Mouse (Mus musculus) kidney, embryonic 16.5 days (tissue): ENCODE data around the gene Shc2. TPM values are rescaled to one million over a fixed set of nuclear protein-coding genes. Genes with fewer than 3 reads are reported as not detected.

Experiments
- ATAC-seq: fragments of 200-750 bp; cut with Nextera tagmentation; 2 replicates; pipeline ENCODE4 v1.8.0; 2017; ENCODE audit warnings: moderate TSS enrichment; ENCODE audit not compliant: low FRiP score, low TSS enrichment
- H3K27ac ChIP-seq: fragments of 300-500 bp; sonication (generic); 2 replicates; pipeline ENCODE4 v1.5.1; 2014; ENCODE audit warnings: low read length
- H3K27me3 ChIP-seq: fragments of 300-500 bp; sonication (generic); 2 replicates; pipeline ENCODE4 v1.6.1; 2014; ENCODE audit warnings: low read length, control low read depth, mixed read lengths; ENCODE audit not compliant: insufficient read depth
- H3K36me3 ChIP-seq: fragments of 300-500 bp; sonication (generic); 2 replicates; pipeline ENCODE4 v1.6.1; 2014; ENCODE audit warnings: low read length, control low read depth, mixed read lengths; ENCODE audit not compliant: insufficient read depth
- H3K4me1 ChIP-seq: fragments of 300-500 bp; sonication (generic); 2 replicates; pipeline ENCODE4 v1.6.1; 2014; ENCODE audit warnings: low read length, control low read depth, mixed read lengths; ENCODE audit not compliant: insufficient read depth
- H3K4me2 ChIP-seq: fragments of 300-500 bp; sonication (generic); replicated peaks from 2 replicates; pipeline ENCODE4 v1.6.1; 2014; ENCODE audit warnings: low read depth, low read length
- H3K4me3 ChIP-seq: fragments of 300-500 bp; sonication (generic); 2 replicates; pipeline ENCODE4 v1.5.1; 2014; ENCODE audit warnings: mild to moderate bottlenecking, low read length
- H3K9ac ChIP-seq: fragments of 300-500 bp; sonication (generic); replicated peaks from 2 replicates; pipeline ENCODE4 v1.6.1; 2014; ENCODE audit warnings: low read length
- H3K9me3 ChIP-seq: fragments of 300-500 bp; sonication (generic); 2 replicates; pipeline ENCODE4 v1.6.1; 2016; ENCODE audit warnings: low read length, control low read depth
- WGBS: fragments of 180-500 bp; shearing (Covaris S2); extraction: QIAGEN DNeasy Blood & Tissue Kit; methylation state at CpG from one replicate; pipeline ENCODE4 v1.1.7; 2014; 5-methylcytosine and 5-hydroxymethylcytosine counted together
- polyA plus RNA-seq: library from polyadenylated mRNA; unstranded; fragments of >200 nt; fragmentation: Nextera tagmentation; extraction: Ambion mirVana; gene quantifications from 2 replicates; pipeline ENCODE4 v1.2.1, GENCODE M21; 2015

Shc2 gene
- polyA plus RNA-seq, 1 experiment from 2014 or later: 9.0 TPM

GRCm38 (mm10) chr10:79625398-79625797 lies 12.3 kb downstream of the Shc2 start:
- Histone ChIP-seq H3K27me3 (no peaks in the 10 kb centered on the region), H3K4me3 (no peak overlapping the region), H3K36me3 (no peaks in the 10 kb centered on the region), H3K9me3 (no peaks in the 10 kb centered on the region), H3K9ac (no peak overlapping the region), H3K27ac (no peak overlapping the region), H3K4me2 (no peak overlapping the region), H3K4me1 (peaks cover 2% of the 10 kb centered on the region; the same call in 1 of the 2 replicates)
- ATAC-seq: no peak
- WGBS: 76% methylated on average over 9 of the region's 9 CpGs

GRCm38 (mm10) chr10:79623950-79624349 lies 13.8 kb downstream of the Shc2 start:
- no peaks in the 10 kb centered on the region for H3K36me3 ChIP-seq
- no peak overlapping the region for H3K27ac ChIP-seq
- H3K4me3 ChIP-seq: no peak overlapping the region
- no peaks in the 10 kb centered on the region for H3K9me3 ChIP-seq
- whole genome bisulfite sequencing: 78% methylated on average over 12 of the region's 12 CpGs
- no peak overlapping the region for H3K4me2 ChIP-seq
- H3K27me3 ChIP-seq: no peaks in the 10 kb centered on the region
- peaks cover 3% of the 10 kb centered on the region; the same call in 1 of the 2 replicates for H3K4me1 ChIP-seq
- no peak overlapping the region for H3K9ac ChIP-seq
- no peak for ATAC-seq

GRCm38 (mm10) chr10:79616376-79616775 lies 21.3 kb downstream of the Shc2 start:
- no peak for ATAC-seq
- no peaks in the 10 kb centered on the region for H3K9me3 ChIP-seq
- H3K36me3 ChIP-seq: no peaks in the 10 kb centered on the region
- no peak overlapping the region for H3K4me2 ChIP-seq
- 90% methylated on average over 5 of the region's 5 CpGs for WGBS
- H3K9ac ChIP-seq: no peak overlapping the region
- no peak overlapping the region for H3K27ac ChIP-seq
- peaks cover 22% of the 10 kb centered on the region for H3K27me3 ChIP-seq
- H3K4me3 ChIP-seq: no peak overlapping the region
- peaks cover 26% of the 10 kb centered on the region for H3K4me1 ChIP-seq

GRCm38 (mm10) chr10:79615860-79616259 lies 21.9 kb downstream of the Shc2 start:
- no peak overlapping the region for H3K4me2 ChIP-seq
- no peaks in the 10 kb centered on the region for H3K36me3 ChIP-seq
- no peak overlapping the region for H3K27ac ChIP-seq
- no peaks in the 10 kb centered on the region for H3K9me3 ChIP-seq
- H3K27me3 ChIP-seq: peaks cover 22% of the 10 kb centered on the region
- peaks cover 26% of the 10 kb centered on the region for H3K4me1 ChIP-seq
- 14% methylated on average over 8 of the region's 8 CpGs for WGBS
- H3K9ac ChIP-seq: no peak overlapping the region
- H3K4me3 ChIP-seq: no peak overlapping the region
- no peak for ATAC-seq

- peaks cover 22% of the 10 kb centered on the region for H3K4me1 ChIP-seq
- H3K27ac ChIP-seq: no peak overlapping the region
- WGBS: 93% methylated on average over 1 of the region's 1 CpGs
- ATAC-seq: peak; percentile 37; the same call in 1 of the 2 replicates
- H3K27me3 ChIP-seq: peaks cover 22% of the 10 kb centered on the region
- no peaks in the 10 kb centered on the region for H3K36me3 ChIP-seq
- H3K9me3 ChIP-seq: no peaks in the 10 kb centered on the region
- peak overlapping the region; percentile 61 for H3K4me3 ChIP-seq
- H3K4me2 ChIP-seq: peak overlapping the region; percentile 98
- H3K9ac ChIP-seq: peak overlapping the region; percentile 72
Measured at GRCm38 (mm10) chr10:79614305-79614643, 23.4 kb downstream of the Shc2 start.

- Histone ChIP-seq H3K4me2 (peak within 1 kb of the TSS; percentile 98), H3K36me3 (no peaks in the 10 kb centered on the region), H3K9me3 (no peaks in the 10 kb centered on the region), H3K4me1 (peaks cover 22% of the 10 kb centered on the region), H3K9ac (peak within 1 kb of the TSS; percentile 72), H3K27ac (no peak within 1 kb of the TSS), H3K27me3 (peaks cover 22% of the 10 kb centered on the region), H3K4me3 (peak within 1 kb of the TSS; percentile 61)
- under 1% methylated on average over 51 of the region's 60 CpGs for WGBS
- ATAC-seq: peak; percentile 83
Measured at GRCm38 (mm10) chr10:79613578-79614304, 24.0 kb downstream of the Shc2 start, which contains the start of gene C2cd4c. TSS of gene C2cd4c (minus strand) at chr10:79614025.

GRCm38 (mm10) chr10:79612192-79613135 lies 25.3 kb downstream of the Shc2 start:
- Histone ChIP-seq H3K36me3 (no peaks in the 10 kb centered on the region), H3K9ac (peak overlapping the region; percentile 27; the same call in 1 of the 2 replicates), H3K27ac (no peak overlapping the region), H3K4me3 (peak overlapping the region; percentile 24), H3K4me2 (peak overlapping the region; percentile 35), H3K4me1 (peaks cover 22% of the 10 kb centered on the region), H3K27me3 (peaks cover 22% of the 10 kb centered on the region), H3K9me3 (no peaks in the 10 kb centered on the region)
- peak; percentile 24; the same call in 1 of the 2 replicates for ATAC-seq
- WGBS: 10% methylated on average over 51 of the region's 51 CpGs

- WGBS: 35% methylated on average over 5 of the region's 5 CpGs
Measured at GRCm38 (mm10) chr10:79611296-79611695, 26.4 kb downstream of the Shc2 start.

GRCm38 (mm10) chr10:79609276-79609675 lies 28.4 kb downstream of the Shc2 start:
- Histone ChIP-seq H3K27me3 (peaks cover 22% of the 10 kb centered on the region), H3K4me1 (peaks cover 22% of the 10 kb centered on the region), H3K27ac (no peak overlapping the region), H3K9ac (no peak overlapping the region), H3K36me3 (no peaks in the 10 kb centered on the region), H3K4me3 (no peak overlapping the region), H3K9me3 (no peaks in the 10 kb centered on the region), H3K4me2 (no peak overlapping the region)
- no peak for ATAC-seq
- 80% methylated on average over 3 of the region's 3 CpGs for WGBS

More at GRCm38 (mm10) chr10:79611296-79611695, 26.4 kb downstream of the Shc2 start:
- H3K9me3 ChIP-seq: no peaks in the 10 kb centered on the region
- no peak overlapping the region for H3K4me2 ChIP-seq
- H3K4me1 ChIP-seq: peaks cover 22% of the 10 kb centered on the region
- no peak overlapping the region for H3K4me3 ChIP-seq
- H3K27me3 ChIP-seq: peaks cover 22% of the 10 kb centered on the region
- no peak overlapping the region for H3K27ac ChIP-seq
- no peak for ATAC-seq
- H3K36me3 ChIP-seq: no peaks in the 10 kb centered on the region
- no peak overlapping the region for H3K9ac ChIP-seq
